Comparison of ENCODE assay signal across 12 mouse cellular contexts in genomic region chr17:26042599-26043248, GRCm38 (mm10). TPM values are rescaled to one million over a fixed set of nuclear protein-coding genes. Genes with fewer than 3 reads are reported as not detected.
DNase-seq lines count a peak whose midpoint lies in the region; ATAC-seq lines count a peak whose summit lies in the region.
"Had no signal": no experiment of that assay in that cellular context is flagged by ENCODE, and none has a peak within 500 bp of the region (broad histone marks: within the 10 kb centered on the region; RNA-seq: fewer than 3 reads in every experiment).

No protein-coding gene starts in this region.

- no peak overlapping the region for H3K9ac ChIP-seq in hindbrain, embryonic 11.5 days (ENCODE audit: low read depth, low read length)
- no peak overlapping the region; the same call in 1 of the 2 replicates for H3K9ac ChIP-seq in limb, embryonic 13.5 days
- no peak overlapping the region for H3K9ac ChIP-seq in kidney, embryonic 15.5 days
- H3K9ac ChIP-seq: stomach, embryonic 15.5 days had no signal

- peaks cover 25% of the 10 kb centered on the region; the same call in 1 of the 2 replicates for H3K4me1 ChIP-seq in hindbrain, embryonic 10.5 days (replicated peaks)
- H3K4me1 ChIP-seq in hindbrain, embryonic 11.5 days (replicated peaks; ENCODE audit: control insufficient read depth, insufficient read depth, low read length): peaks cover 3% of the 10 kb centered on the region; the same call in 1 of the 2 replicates
- peaks cover 10% of the 10 kb centered on the region for H3K4me1 ChIP-seq in limb, embryonic 13.5 days
- peaks cover 9% of the 10 kb centered on the region; the same call in 1 of the 2 replicates for H3K4me1 ChIP-seq in kidney, embryonic 15.5 days

- no peak for ATAC-seq in hindbrain, embryonic 11.5 days (ENCODE audit: low FRiP score)
- ATAC-seq in limb, embryonic 13.5 days (ENCODE audit: low FRiP score, low read depth): no peak
- ATAC-seq in kidney, embryonic 15.5 days (replicated peaks; ENCODE audit: low FRiP score): no peak
- ATAC-seq: intestine, postnatal 0 days had no signal

- no peak overlapping the region for H3K4me2 ChIP-seq in hindbrain, embryonic 11.5 days (replicated peaks; ENCODE audit: low read depth, low read length)
- no peak overlapping the region for H3K4me2 ChIP-seq in limb, embryonic 13.5 days (replicated peaks)
- H3K4me2 ChIP-seq in kidney, embryonic 15.5 days: no peak overlapping the region
- H3K4me2 ChIP-seq: stomach, embryonic 15.5 days had no signal

- 86% methylated on average over 13 of the region's 13 CpGs for WGBS in hindbrain, embryonic 10.5 days
- 88% methylated on average over 13 of the region's 13 CpGs for WGBS in hindbrain, embryonic 11.5 days
- WGBS in limb, embryonic 13.5 days: 81% methylated on average over 13 of the region's 13 CpGs
- 80% methylated on average over 13 of the region's 13 CpGs for WGBS in kidney, embryonic 15.5 days

- H3K4me3 ChIP-seq in hindbrain, embryonic 10.5 days: no peak overlapping the region
- no peak overlapping the region for H3K4me3 ChIP-seq in hindbrain, embryonic 11.5 days (ENCODE audit: low read depth, low read length)
- H3K4me3 ChIP-seq in limb, embryonic 13.5 days: no peak overlapping the region
- no peak overlapping the region for H3K4me3 ChIP-seq in kidney, embryonic 15.5 days (replicated peaks)
- H3K4me3 ChIP-seq: erythroblast, embryonic 14.5 days; stomach, embryonic 15.5 days had no signal

- peaks cover 7% of the 10 kb centered on the region for H3K36me3 ChIP-seq in hindbrain, embryonic 10.5 days
- no peaks in the 10 kb centered on the region for H3K36me3 ChIP-seq in hindbrain, embryonic 11.5 days (ENCODE audit: control insufficient read depth, insufficient read depth, low read length)
- H3K36me3 ChIP-seq in limb, embryonic 13.5 days: peaks cover 4% of the 10 kb centered on the region; the same call in 1 of the 2 replicates
- H3K36me3 ChIP-seq in kidney, embryonic 15.5 days: no peaks in the 10 kb centered on the region
- H3K36me3 ChIP-seq: stomach, embryonic 15.5 days had no signal

- peak overlapping the region; percentile 37; the same call in 1 of the 2 replicates for H3K27ac ChIP-seq in hindbrain, embryonic 10.5 days
- H3K27ac ChIP-seq in hindbrain, embryonic 11.5 days (ENCODE audit: low read depth, low read length): no peak overlapping the region
- H3K27ac ChIP-seq in limb, embryonic 13.5 days: peak overlapping the region; percentile 28; the same call in 1 of the 2 replicates
- no peak overlapping the region for H3K27ac ChIP-seq in kidney, embryonic 15.5 days
- H3K27ac ChIP-seq: stomach, embryonic 15.5 days had no signal

- no peak for DNase-seq in hindbrain, embryonic 10.5 days (ENCODE audit: low spot score)
- no peak for DNase-seq in hindbrain, embryonic 11.5 days (ENCODE audit: low spot score)
- DNase-seq in cerebellum, adult 18-20 months: peak; percentile 59 to 63
- DNase-seq in heart, adult 9 months (ENCODE audit: low spot score in 2 of 2): peak; percentile 17
- DNase-seq in embryo, embryonic 11 days: no peak
- DNase-seq in retina, postnatal 1 day: no peak

- no peaks in the 10 kb centered on the region for H3K9me3 ChIP-seq in hindbrain, embryonic 10.5 days
- H3K9me3 ChIP-seq in hindbrain, embryonic 11.5 days (ENCODE audit: control insufficient read depth, low read length): no peaks in the 10 kb centered on the region
- H3K9me3 ChIP-seq in limb, embryonic 13.5 days: no peaks in the 10 kb centered on the region
- H3K9me3 ChIP-seq in kidney, embryonic 15.5 days (replicated peaks): no peaks in the 10 kb centered on the region
- H3K9me3 ChIP-seq: stomach, embryonic 15.5 days had no signal

- no peaks in the 10 kb centered on the region for H3K27me3 ChIP-seq in hindbrain, embryonic 10.5 days (ENCODE audit: insufficient read depth, poor library complexity, severe bottlenecking)
- H3K27me3 ChIP-seq in hindbrain, embryonic 11.5 days (ENCODE audit: control insufficient read depth, insufficient read depth, low read length): no peaks in the 10 kb centered on the region
- H3K27me3 ChIP-seq in limb, embryonic 13.5 days: no peaks in the 10 kb centered on the region
- no peaks in the 10 kb centered on the region for H3K27me3 ChIP-seq in kidney, embryonic 15.5 days
- H3K27me3 ChIP-seq: CH12.LX; stomach, embryonic 15.5 days had no signal

RNA-seq across cellular contexts. Expression of gene Rab11fip3, which starts 26.6 kb away (rescaled TPM):
- 24.7 and 30.9 TPM in 2 replicates for polyA plus RNA-seq in hindbrain, embryonic 10.5 days (2016; fragmentation: Nextera tagmentation; extraction: Ambion mirVana)
- 19.6 and 20.4 TPM in 2 replicates for polyA plus RNA-seq in hindbrain, embryonic 11.5 days (2014; fragmentation: Nextera tagmentation; extraction: Ambion mirVana)
- 19.5 and 20.5 TPM in 2 replicates for polyA plus RNA-seq in limb, embryonic 13.5 days (2015; fragmentation: Nextera tagmentation; extraction: Ambion mirVana)
- 29.1 and 30.2 TPM in 2 replicates for polyA plus RNA-seq in kidney, embryonic 15.5 days (2015; fragmentation: Nextera tagmentation; extraction: Ambion mirVana)

RNA-seq across cellular contexts. Expression of gene Decr2, which starts 47.4 kb away (rescaled TPM):
- 30.2 and 30.7 TPM in 2 replicates for polyA plus RNA-seq in hindbrain, embryonic 10.5 days (2016; fragmentation: Nextera tagmentation; extraction: Ambion mirVana)
- 20.4 and 24.7 TPM in 2 replicates for polyA plus RNA-seq in hindbrain, embryonic 11.5 days (2014; fragmentation: Nextera tagmentation; extraction: Ambion mirVana)
- 35.3 and 36.2 TPM in 2 replicates for polyA plus RNA-seq in limb, embryonic 13.5 days (2015; fragmentation: Nextera tagmentation; extraction: Ambion mirVana)
- 42.9 and 45.7 TPM in 2 replicates for polyA plus RNA-seq in kidney, embryonic 15.5 days (2015; fragmentation: Nextera tagmentation; extraction: Ambion mirVana)
- polyA plus RNA-seq: erythroblast, embryonic 14.5 days had no signal

RNA-seq across cellular contexts. Expression of gene Nme4, which starts 52.7 kb away (rescaled TPM):
- 95.9 and 109 TPM in 2 replicates for polyA plus RNA-seq in hindbrain, embryonic 10.5 days (2016; fragmentation: Nextera tagmentation; extraction: Ambion mirVana)
- polyA plus RNA-seq in hindbrain, embryonic 11.5 days (2014; fragmentation: Nextera tagmentation; extraction: Ambion mirVana): 60.3 and 62.6 TPM in 2 replicates
- polyA plus RNA-seq in limb, embryonic 13.5 days (2015; fragmentation: Nextera tagmentation; extraction: Ambion mirVana): 125 and 135 TPM in 2 replicates
- 101 and 103 TPM in 2 replicates for polyA plus RNA-seq in kidney, embryonic 15.5 days (2015; fragmentation: Nextera tagmentation; extraction: Ambion mirVana)

RNA-seq across cellular contexts. Expression of gene Capn15, which starts 57.1 kb away (rescaled TPM):
- 32.4 and 35.0 TPM in 2 replicates for polyA plus RNA-seq in hindbrain, embryonic 10.5 days (2016; fragmentation: Nextera tagmentation; extraction: Ambion mirVana)
- 19.5 and 20.3 TPM in 2 replicates for polyA plus RNA-seq in hindbrain, embryonic 11.5 days (2014; fragmentation: Nextera tagmentation; extraction: Ambion mirVana)
- 24.8 and 25.4 TPM in 2 replicates for polyA plus RNA-seq in limb, embryonic 13.5 days (2015; fragmentation: Nextera tagmentation; extraction: Ambion mirVana)
- 22.7 and 31.6 TPM in 2 replicates for polyA plus RNA-seq in kidney, embryonic 15.5 days (2015; fragmentation: Nextera tagmentation; extraction: Ambion mirVana)

Comparison
In these comparisons a context has a peak if more than half of its experiments do, and no peak if none do; other contexts are left out.
1. H3K27ac ChIP-seq: peak in hindbrain, embryonic 10.5 days (single experiment) and limb, embryonic 13.5 days (single experiment); none in hindbrain, embryonic 11.5 days (single experiment) and kidney, embryonic 15.5 days (single experiment).
2. DNase-seq: peak in cerebellum, adult 18-20 months (2 of 2) and heart, adult 9 months (2 of 2); none in hindbrain, embryonic 10.5 days (single experiment), hindbrain, embryonic 11.5 days (single experiment), embryo, embryonic 11 days (single experiment) and retina, postnatal 1 day (single experiment).